Mouse (Mus musculus) bone marrow macrophage, adult 2 months (primary cell): ENCODE results near the gene Slc27a5. TPM values are rescaled to one million over a fixed set of nuclear protein-coding genes. Genes with fewer than 3 reads are reported as not detected.
A peak's percentile ranks its signal among the peaks of the same experiment; 100 is the strongest.

ENCODE experiments used
- H3K27ac ChIP-seq: 2 replicates; pipeline ENCODE4 v1.5.1; 2012; ENCODE audit warnings: low read depth, low read length; ENCODE audit not compliant: insufficient read depth
- H3K4me1 ChIP-seq: 2 replicates; pipeline ENCODE4 v1.6.1; 2012; ENCODE audit warnings: low read length; ENCODE audit not compliant: control insufficient read depth, insufficient read depth
- H3K4me3 ChIP-seq: 2 replicates; pipeline ENCODE4 v1.5.1; 2012; ENCODE audit warnings: mild to moderate bottlenecking, low read length, moderate library complexity; ENCODE audit not compliant: insufficient read depth
- CTCF ChIP-seq: IDR thresholded peaks from 2 replicates; pipeline ENCODE4 v1.5.1; 2012; ENCODE audit warnings: low read depth, mild to moderate bottlenecking, low read length, moderate library complexity
- POLR2A ChIP-seq: IDR thresholded peaks from 2 replicates; pipeline ENCODE4 v1.6.1; 2012; ENCODE audit warnings: mild to moderate bottlenecking, low read depth, low read length, borderline replicate concordance
- polyA plus RNA-seq: library from polyadenylated mRNA; stranded (reverse); fragments of >200 nt; gene quantifications from 2 replicates; pipeline ENCODE4 v1.2.4, GENCODE M21; 2012; ENCODE audit not compliant: missing spikeins, insufficient read depth, insufficient read length

Gene Slc27a5
- polyA plus RNA-seq, 1 experiment: not detected

- Histone ChIP-seq H3K4me1 (peaks cover 11% of the 10 kb centered on the region), H3K27ac (peak overlapping the region; percentile 88), H3K4me3 (peak overlapping the region; percentile 94)
- TF ChIP-seq POLR2A (no peak), CTCF (peak; percentile 98)
These were observed 11.4 kb upstream of the Slc27a5 start for GRCm38 (mm10) chr7:13009143-13010004.

GRCm38 (mm10) chr7:13007341-13008092 is 9.5 kb upstream of the Slc27a5 start:
- no peak for TF ChIP-seq POLR2A
- Histone ChIP-seq H3K4me1 (peaks cover 11% of the 10 kb centered on the region), H3K4me3 (no peak overlapping the region), H3K27ac (no peak overlapping the region)

GRCm38 (mm10) chr7:13006531-13006930 is 8.5 kb upstream of the Slc27a5 start:
- Histone ChIP-seq H3K27ac (no peak overlapping the region), H3K4me3 (no peak overlapping the region), H3K4me1 (peaks cover 11% of the 10 kb centered on the region)
- no peak for TF ChIP-seq POLR2A
- TF ChIP-seq CTCF: no peak

GRCm38 (mm10) chr7:13006011-13006410 is 8.0 kb upstream of the Slc27a5 start:
- Histone ChIP-seq H3K27ac (no peak overlapping the region), H3K4me3 (no peak overlapping the region), H3K4me1 (peaks cover 11% of the 10 kb centered on the region)
- TF ChIP-seq CTCF (no peak), POLR2A (no peak)

- Histone ChIP-seq H3K4me3 (no peak overlapping the region), H3K27ac (no peak overlapping the region), H3K4me1 (no peaks in the 10 kb centered on the region)
- no peak for TF ChIP-seq CTCF
- no peak for TF ChIP-seq POLR2A
These were observed 5.4 kb upstream of the Slc27a5 start for GRCm38 (mm10) chr7:13003380-13003779.

- no peaks in the 10 kb centered on the region for H3K4me1 ChIP-seq
- H3K4me3 ChIP-seq: no peak overlapping the region
- no peak overlapping the region for H3K27ac ChIP-seq
- TF ChIP-seq CTCF (no peak), POLR2A (no peak)
These were observed 3.6 kb upstream of the Slc27a5 start for GRCm38 (mm10) chr7:13001584-13001983.

GRCm38 (mm10) chr7:12998851-12999250 is 859 bp upstream of the Slc27a5 start, which contains the start of gene Trim28:
TSS of gene Trim28 (plus strand) at chr7:12999114.
- no peak within 1 kb of the TSS for H3K4me3 ChIP-seq
- no peak within 1 kb of the TSS for H3K27ac ChIP-seq
- no peak for TF ChIP-seq CTCF
- no peaks in the 10 kb centered on the region for H3K4me1 ChIP-seq

GRCm38 (mm10) chr7:12997230-12997629 is 762 bp downstream of the Slc27a5 start:
- TF ChIP-seq CTCF: no peak
- no peak for TF ChIP-seq POLR2A
- no peak overlapping the region for H3K27ac ChIP-seq
- no peak overlapping the region for H3K4me3 ChIP-seq
- no peaks in the 10 kb centered on the region for H3K4me1 ChIP-seq

- TF ChIP-seq POLR2A (no peak), CTCF (no peak)
- H3K27ac ChIP-seq: no peak overlapping the region
- no peak overlapping the region for H3K4me3 ChIP-seq
- peaks cover 4% of the 10 kb centered on the region for H3K4me1 ChIP-seq
These were observed 2.1 kb downstream of the Slc27a5 start for GRCm38 (mm10) chr7:12995862-12996261.

- H3K4me3 ChIP-seq: no peak overlapping the region
- TF ChIP-seq CTCF: no peak
- TF ChIP-seq POLR2A: no peak
These were observed 4.8 kb downstream of the Slc27a5 start for GRCm38 (mm10) chr7:12993148-12993547.

More at GRCm38 (mm10) chr7:12993148-12993547, 4.8 kb downstream of the Slc27a5 start:
- Histone ChIP-seq H3K27ac (no peak overlapping the region), H3K4me1 (peaks cover 10% of the 10 kb centered on the region)
